Mouse (Mus musculus): ENCODE measurements around the gene Zdhhc18.

GRCm38 (mm10) chr4:133605330-133605729 lies 44.6 kb downstream of the Zdhhc18 start:
- TF ChIP-seq CTCF (IDR thresholded peaks at IDR 0.05; ENCODE audit: borderline replicate concordance, insufficient read depth, low read length) = no peak
- no peak for TF ChIP-seq POLR2A (IDR thresholded peaks at IDR 0.05; ENCODE audit: low read depth, low read length)
